Mouse (Mus musculus): ENCODE results near the gene Scmh1. TPM values are rescaled to one million over a fixed set of nuclear protein-coding genes. Genes with fewer than 3 reads are reported as not detected.

The Scmh1 gene
- polyA plus RNA-seq, 1 experiment = 27.5 TPM

GRCm38 (mm10) chr4:120404247-120404646, 834 bp upstream of the Scmh1 start:
- DNase-seq (ENCODE audit: low read depth, low spot score) = no peak

GRCm38 (mm10) chr4:120404778-120405143, 320 bp upstream of the Scmh1 start:
- WGBS = 13% methylated on average over 20 of the region's 21 CpGs

GRCm38 (mm10) chr4:120405806-120406638, 941 bp downstream of the Scmh1 start:
- 7% methylated on average over 25 of the region's 25 CpGs for WGBS

More at GRCm38 (mm10) chr4:120404778-120405143, 320 bp upstream of the Scmh1 start:
- no peak for DNase-seq (ENCODE audit: low read depth, low spot score)

GRCm38 (mm10) chr4:120406639-120407273, 1.7 kb downstream of the Scmh1 start:
- WGBS = 47% methylated on average over 3 of the region's 3 CpGs
- DNase-seq (ENCODE audit: low read depth, low spot score) = no peak

More at GRCm38 (mm10) chr4:120405806-120406638, 941 bp downstream of the Scmh1 start:
- DNase-seq (ENCODE audit: low read depth, low spot score) = no peak

GRCm38 (mm10) chr4:120418053-120418452, 13.0 kb downstream of the Scmh1 start:
- WGBS = 85% methylated on average over 4 of the region's 4 CpGs
- no peak for DNase-seq (ENCODE audit: low read depth, low spot score)

GRCm38 (mm10) chr4:120420193-120420592, 15.1 kb downstream of the Scmh1 start:
- no peak for DNase-seq (ENCODE audit: low read depth, low spot score)

- no peak for DNase-seq (ENCODE audit: low read depth, low spot score)
These were observed 15.6 kb downstream of the Scmh1 start for GRCm38 (mm10) chr4:120420685-120421084.

- DNase-seq (ENCODE audit: low read depth, low spot score) = no peak
These were observed 25.5 kb downstream of the Scmh1 start for GRCm38 (mm10) chr4:120430601-120431000.

- 80% methylated on average over 11 of the region's 11 CpGs for WGBS
- no peak for DNase-seq (ENCODE audit: low read depth, low spot score)
These were observed 27.7 kb downstream of the Scmh1 start for GRCm38 (mm10) chr4:120432599-120433373.

GRCm38 (mm10) chr4:120461741-120462140, 56.7 kb downstream of the Scmh1 start:
- no peak for DNase-seq (ENCODE audit: low read depth, low spot score)
- WGBS = 77% methylated on average over 4 of the region's 4 CpGs

- 92% methylated on average over 2 of the region's 2 CpGs for WGBS
- no peak for DNase-seq (ENCODE audit: low read depth, low spot score)
These were observed 67.9 kb downstream of the Scmh1 start for GRCm38 (mm10) chr4:120472946-120473345.

GRCm38 (mm10) chr4:120487707-120488106, 82.6 kb downstream of the Scmh1 start:
- DNase-seq (ENCODE audit: low read depth, low spot score) = no peak
- WGBS = 33% methylated on average over 1 of the region's 1 CpGs

GRCm38 (mm10) chr4:120506955-120507354, 101.9 kb downstream of the Scmh1 start:
- DNase-seq (ENCODE audit: low read depth, low spot score) = no peak
- 71% methylated on average over 1 of the region's 1 CpGs for WGBS

GRCm38 (mm10) chr4:120511203-120511602, 106.1 kb downstream of the Scmh1 start:
- WGBS = 96% methylated on average over 4 of the region's 4 CpGs
- no peak for DNase-seq (ENCODE audit: low read depth, low spot score)

GRCm38 (mm10) chr4:120514366-120514765, 109.3 kb downstream of the Scmh1 start:
- 94% methylated on average over 2 of the region's 2 CpGs for WGBS
- no peak for DNase-seq (ENCODE audit: low read depth, low spot score)

GRCm38 (mm10) chr4:120516491-120516890, 111.4 kb downstream of the Scmh1 start:
- WGBS = 32% methylated on average over 7 of the region's 7 CpGs
- peak; percentile 95 for DNase-seq (ENCODE audit: low read depth, low spot score)

GRCm38 (mm10) chr4:120516907-120517306, 111.8 kb downstream of the Scmh1 start:
- no peak for DNase-seq (ENCODE audit: low read depth, low spot score)
- WGBS = 39% methylated on average over 7 of the region's 7 CpGs

GRCm38 (mm10) chr4:120517335-120517734, 112.3 kb downstream of the Scmh1 start:
- peak; percentile 79 for DNase-seq (ENCODE audit: low read depth, low spot score)
- 23% methylated on average over 4 of the region's 4 CpGs for WGBS

- no peak for DNase-seq (ENCODE audit: low read depth, low spot score)
- 89% methylated on average over 5 of the region's 5 CpGs for WGBS
These were observed 116.7 kb downstream of the Scmh1 start for GRCm38 (mm10) chr4:120521761-120522160.

- no peak for DNase-seq (ENCODE audit: low read depth, low spot score)
- 83% methylated on average over 4 of the region's 4 CpGs for WGBS
These were observed 117.3 kb downstream of the Scmh1 start for GRCm38 (mm10) chr4:120522351-120522750.
